Mouse (Mus musculus): Measurements from ENCODE around the gene Hcfc1r1. TPM values are rescaled to one million over a fixed set of nuclear protein-coding genes. Genes with fewer than 3 reads are reported as not detected.
A peak's percentile ranks its signal among the peaks of the same experiment; 100 is the strongest.

Gene Hcfc1r1
- polyA plus RNA-seq, 1 experiment from 2014 or later: 107 TPM

DNA sequence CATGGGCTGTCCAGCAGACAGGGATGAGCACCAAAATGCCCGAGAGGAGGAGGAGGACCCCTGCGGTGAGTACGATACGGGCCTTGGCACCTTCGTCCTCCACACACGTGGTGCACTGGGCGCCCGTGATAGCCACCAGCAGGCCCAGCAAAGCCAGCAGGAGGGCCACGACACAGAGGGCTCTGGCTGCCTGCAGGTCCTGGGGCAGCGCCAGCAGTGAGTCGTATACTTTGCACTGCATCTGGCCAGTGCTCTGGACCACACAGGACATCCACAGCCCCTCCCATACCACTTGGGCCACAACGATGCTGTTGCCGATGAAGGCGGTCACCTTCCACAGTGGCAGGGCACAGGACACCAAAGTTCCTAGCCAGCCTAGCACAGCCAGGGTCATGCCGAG lies 9.8 kb downstream of the Hcfc1r1 start:
- no peak overlapping the region for H3K4me3 ChIP-seq (ENCODE audit: low read depth, low read length)

DNA sequence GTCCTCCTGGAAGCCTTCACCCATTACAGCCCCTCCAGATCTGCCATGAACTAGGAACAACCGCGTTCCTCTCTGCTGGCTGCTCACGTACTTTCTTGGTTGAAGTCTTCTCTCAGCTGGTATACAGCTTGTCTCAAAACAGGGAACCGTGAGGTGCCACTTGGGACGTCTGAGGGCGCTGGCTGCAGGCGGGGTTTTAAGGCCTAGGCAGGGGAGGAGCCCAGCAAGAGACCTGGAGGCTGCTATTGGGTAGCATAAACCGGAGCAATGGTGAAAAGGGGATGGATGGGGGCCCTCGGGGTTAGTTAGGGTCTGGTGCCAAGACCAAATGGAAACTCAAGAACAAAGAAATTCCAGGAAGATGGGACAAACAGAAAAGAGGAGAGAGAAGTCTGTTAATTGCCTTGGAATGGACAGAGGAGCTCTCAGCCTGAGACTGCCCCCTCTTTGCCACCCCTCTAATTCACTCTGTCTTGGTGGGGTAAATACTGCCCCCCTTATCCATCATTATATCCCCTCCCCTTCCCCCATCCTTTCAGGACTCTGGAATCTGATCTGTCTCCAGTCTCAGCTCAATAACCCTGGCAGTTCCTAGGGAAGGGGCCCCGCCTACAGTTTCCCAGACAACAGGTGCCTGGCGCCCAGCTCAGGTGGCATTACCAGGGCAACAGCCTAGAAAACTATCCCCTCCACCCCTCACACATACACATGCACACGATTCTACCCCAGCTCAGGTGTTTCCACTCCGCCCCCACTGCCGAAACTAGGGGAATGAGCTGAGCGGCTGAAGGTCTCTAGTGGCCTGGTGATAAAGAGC lies 10.7 kb downstream of the Hcfc1r1 start, which contains the start of gene Cldn9:
Gene Cldn9 (minus strand): TSS at position 171 of the 817 bp plus-strand sequence.
- Histone ChIP-seq H3K27me3 (replicated peaks; ENCODE audit: insufficient read depth, low read length) (peaks cover 14% of the 10 kb centered on the region; the same call in 1 of the 2 replicates), H3K9ac (replicated peaks; ENCODE audit: low read depth) (no peak within 1 kb of the TSS), H3K9me3 (ENCODE audit: low read length) (no peaks in the 10 kb centered on the region), H3K4me2 (replicated peaks; ENCODE audit: low read depth, low read length) (no peak within 1 kb of the TSS), H3K4me3 (ENCODE audit: low read depth, low read length) (no peak within 1 kb of the TSS), H3K4me1 (ENCODE audit: insufficient read depth, low read depth, low read length) (no peaks in the 10 kb centered on the region), H3K36me3 (ENCODE audit: insufficient read depth, low read length) (no peaks in the 10 kb centered on the region), H3K27ac (ENCODE audit: low read length) (no peak within 1 kb of the TSS)
- ATAC-seq (0 out of 2 replicates have a peak, but pooled peaks have one; percentile 25), DNase-seq (ENCODE audit: low spot score) (no peak)
- whole genome bisulfite sequencing: 20% methylated on average over 15 of the region's 15 CpGs
- TF ChIP-seq EP300 (IDR thresholded peaks at IDR 0.05) (no peak), CTCF (IDR thresholded peaks at IDR 0.05) (no peak)

More for the DNA sequence above, 9.8 kb downstream of the Hcfc1r1 start:
- Histone ChIP-seq H3K4me1 (ENCODE audit: insufficient read depth, low read depth, low read length) (no peaks in the 10 kb centered on the region), H3K36me3 (ENCODE audit: insufficient read depth, low read length) (no peaks in the 10 kb centered on the region), H3K27me3 (replicated peaks; ENCODE audit: insufficient read depth, low read length) (peaks cover 14% of the 10 kb centered on the region; the same call in 1 of the 2 replicates), H3K4me2 (replicated peaks; ENCODE audit: low read depth, low read length) (no peak overlapping the region), H3K9ac (replicated peaks; ENCODE audit: low read depth) (no peak overlapping the region), H3K27ac (ENCODE audit: low read length) (no peak overlapping the region), H3K9me3 (ENCODE audit: low read length) (no peaks in the 10 kb centered on the region)
- WGBS: 11% methylated on average over 15 of the region's 15 CpGs
- DNase-seq (ENCODE audit: low spot score) (no peak), ATAC-seq (no peak)
- TF ChIP-seq CTCF (IDR thresholded peaks at IDR 0.05): no peak
- no peak for TF ChIP-seq EP300 (IDR thresholded peaks at IDR 0.05)

DNA sequence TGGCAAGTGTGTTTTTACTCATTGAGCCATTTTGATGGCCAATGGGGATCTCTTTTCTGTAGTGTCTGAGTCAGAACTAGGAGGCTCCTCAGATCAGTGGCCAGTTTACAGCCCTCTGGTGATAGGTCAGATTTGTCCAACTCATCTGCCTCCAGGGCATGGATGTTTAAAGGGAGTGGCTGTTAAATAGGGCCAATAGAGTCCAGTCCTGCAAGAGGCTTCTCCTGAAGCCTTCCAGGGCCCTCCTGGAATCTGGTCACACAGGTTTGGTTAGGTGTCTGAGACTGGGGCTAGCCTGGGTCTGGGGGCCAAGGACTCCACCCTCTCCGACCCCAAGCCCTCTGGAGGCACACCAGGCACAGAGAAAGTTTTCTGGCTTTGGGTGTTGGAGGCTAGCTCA lies 21.1 kb downstream of the Hcfc1r1 start:
- no peak for TF ChIP-seq EP300 (IDR thresholded peaks at IDR 0.05)
- TF ChIP-seq CTCF (IDR thresholded peaks at IDR 0.05): no peak
- Histone ChIP-seq H3K4me3 (ENCODE audit: low read depth, low read length) (no peak overlapping the region), H3K27ac (ENCODE audit: low read length) (no peak overlapping the region), H3K4me1 (ENCODE audit: insufficient read depth, low read depth, low read length) (no peaks in the 10 kb centered on the region), H3K9ac (replicated peaks; ENCODE audit: low read depth) (no peak overlapping the region), H3K9me3 (ENCODE audit: low read length) (no peaks in the 10 kb centered on the region), H3K27me3 (replicated peaks; ENCODE audit: insufficient read depth, low read length) (no peaks in the 10 kb centered on the region), H3K36me3 (ENCODE audit: insufficient read depth, low read length) (no peaks in the 10 kb centered on the region), H3K4me2 (replicated peaks; ENCODE audit: low read depth, low read length) (no peak overlapping the region)
- DNase-seq (ENCODE audit: low spot score) (no peak), ATAC-seq (no peak)
- 52% methylated on average over 1 of the region's 1 CpGs for whole genome bisulfite sequencing

DNA sequence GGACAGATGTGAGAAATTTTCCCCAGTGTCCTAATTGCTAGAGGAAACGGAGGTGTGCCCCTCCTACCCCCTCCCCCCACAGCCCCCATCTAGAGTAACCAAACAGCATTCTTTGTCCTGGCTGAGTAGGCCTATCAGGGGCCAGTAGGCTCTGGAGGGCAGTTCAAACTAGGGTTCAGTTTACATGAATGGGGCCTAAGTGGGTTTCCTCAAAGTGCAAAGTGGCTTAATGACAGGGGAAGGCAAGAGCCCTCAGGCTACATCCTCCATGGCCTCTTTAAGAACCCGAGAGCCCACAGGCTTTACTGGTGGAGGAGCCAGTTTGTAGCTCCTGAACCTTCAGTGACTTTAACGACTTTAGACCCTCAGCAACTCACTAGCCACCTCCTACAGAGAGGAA lies 22.4 kb downstream of the Hcfc1r1 start:
- no peaks in the 10 kb centered on the region for H3K4me1 ChIP-seq (ENCODE audit: insufficient read depth, low read depth, low read length)
- no peak overlapping the region for H3K4me2 ChIP-seq (replicated peaks; ENCODE audit: low read depth, low read length)
- ATAC-seq: no peak
- no peak overlapping the region for H3K4me3 ChIP-seq (ENCODE audit: low read depth, low read length)
- DNase-seq (ENCODE audit: low spot score): no peak
- H3K9ac ChIP-seq (replicated peaks; ENCODE audit: low read depth): no peak overlapping the region
- no peaks in the 10 kb centered on the region for H3K36me3 ChIP-seq (ENCODE audit: insufficient read depth, low read length)
- no peak overlapping the region for H3K27ac ChIP-seq (ENCODE audit: low read length)
- TF ChIP-seq CTCF (IDR thresholded peaks at IDR 0.05) (no peak), EP300 (IDR thresholded peaks at IDR 0.05) (no peak)
- no peaks in the 10 kb centered on the region for H3K9me3 ChIP-seq (ENCODE audit: low read length)
- 12% methylated on average over 3 of the region's 3 CpGs for WGBS
- H3K27me3 ChIP-seq (replicated peaks; ENCODE audit: insufficient read depth, low read length): no peaks in the 10 kb centered on the region

DNA sequence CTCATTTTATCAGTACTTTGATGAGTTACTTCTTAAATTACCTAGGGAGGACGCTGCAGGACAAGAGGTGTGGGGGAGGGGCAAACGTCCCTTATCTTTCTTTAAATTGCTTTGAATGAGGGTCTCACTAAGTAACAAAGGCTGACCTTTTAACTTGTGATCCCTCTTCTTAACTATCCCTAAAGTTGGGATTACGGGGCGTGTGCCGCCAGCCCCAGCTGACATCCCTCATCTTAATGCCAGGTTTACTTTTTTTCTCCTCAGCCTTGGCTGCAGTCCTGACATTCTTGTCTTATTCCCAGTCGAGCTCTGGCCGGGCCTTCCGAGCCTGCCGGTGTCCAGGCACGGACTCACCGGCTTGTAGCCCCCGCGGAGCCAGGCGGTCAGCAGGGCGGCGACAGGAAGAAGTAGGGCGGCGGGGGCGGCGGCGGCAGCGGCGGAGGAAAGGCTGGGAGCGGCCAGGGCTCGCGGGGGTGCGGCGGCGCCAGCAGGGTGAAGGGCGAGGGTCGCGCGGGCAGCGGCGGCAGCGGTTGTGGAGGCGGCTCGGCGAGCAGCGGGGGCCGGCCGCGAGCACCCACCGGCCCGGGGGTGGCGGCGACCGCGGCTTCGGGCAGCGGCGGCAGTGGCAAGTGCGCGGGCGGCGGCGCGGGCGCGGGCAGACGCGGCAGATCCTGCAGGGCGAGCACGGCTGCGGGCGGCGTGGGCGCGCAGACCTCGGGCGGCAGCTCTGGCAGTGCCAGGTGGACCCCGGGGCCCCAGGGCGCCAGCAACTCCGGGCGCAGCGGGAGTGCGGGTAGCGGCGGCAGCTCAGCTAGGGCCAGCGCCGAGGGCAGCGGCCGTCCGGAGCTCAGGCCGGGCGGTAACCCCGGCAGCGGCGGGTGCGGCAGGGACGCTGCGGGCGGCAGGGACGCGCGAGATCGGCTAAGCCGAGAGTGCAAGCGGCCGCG lies 26.0 kb downstream of the Hcfc1r1 start:
- H3K4me1 ChIP-seq (ENCODE audit: insufficient read depth, low read depth, low read length): no peaks in the 10 kb centered on the region
- DNase-seq (ENCODE audit: low spot score): peak; percentile 49
- H3K27ac ChIP-seq (ENCODE audit: low read length): no peak overlapping the region
- H3K9ac ChIP-seq (replicated peaks; ENCODE audit: low read depth): peak overlapping the region; percentile 32; the same call in 1 of the 2 replicates
- H3K4me3 ChIP-seq (ENCODE audit: low read depth, low read length): peak overlapping the region; percentile 60
- TF ChIP-seq CTCF (IDR thresholded peaks at IDR 0.05) (no peak; the same call in 1 of the 2 replicates), EP300 (IDR thresholded peaks at IDR 0.05) (no peak)
- WGBS: 2% methylated on average over 67 of the region's 101 CpGs
- peak; percentile 56 for ATAC-seq
- H3K27me3 ChIP-seq (replicated peaks; ENCODE audit: insufficient read depth, low read length): no peaks in the 10 kb centered on the region
- no peaks in the 10 kb centered on the region for H3K36me3 ChIP-seq (ENCODE audit: insufficient read depth, low read length)
- H3K4me2 ChIP-seq (replicated peaks; ENCODE audit: low read depth, low read length): peak overlapping the region; percentile 100
- H3K9me3 ChIP-seq (ENCODE audit: low read length): no peaks in the 10 kb centered on the region

DNA sequence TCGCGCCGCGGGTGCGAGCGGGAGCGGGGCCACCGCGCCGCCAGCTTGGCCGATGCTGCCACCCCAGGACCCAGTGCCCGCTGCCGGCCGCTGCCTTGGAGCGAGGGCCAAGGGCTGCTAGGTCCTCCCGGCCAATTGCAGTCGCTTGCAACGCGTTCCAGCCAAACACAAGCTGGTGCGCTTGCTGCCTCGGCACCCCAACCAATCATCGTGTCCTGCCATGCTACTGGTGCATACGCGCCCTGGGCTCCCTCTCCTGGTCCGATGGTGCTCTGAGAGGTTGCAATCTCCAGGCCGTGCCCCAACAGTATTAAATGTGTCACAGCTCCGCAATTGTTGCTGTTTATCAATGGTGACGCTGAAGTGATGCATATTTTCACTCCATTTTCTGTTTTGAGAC lies 26.7 kb downstream of the Hcfc1r1 start:
- no peak overlapping the region for H3K9ac ChIP-seq (replicated peaks; ENCODE audit: low read depth)
- H3K4me3 ChIP-seq (ENCODE audit: low read depth, low read length): peak overlapping the region; percentile 60
- TF ChIP-seq EP300 (IDR thresholded peaks at IDR 0.05): no peak
- peak; percentile 93 for TF ChIP-seq CTCF (IDR thresholded peaks at IDR 0.05)
- H3K36me3 ChIP-seq (ENCODE audit: insufficient read depth, low read length): no peaks in the 10 kb centered on the region
- H3K4me1 ChIP-seq (ENCODE audit: insufficient read depth, low read depth, low read length): no peaks in the 10 kb centered on the region
- H3K27me3 ChIP-seq (replicated peaks; ENCODE audit: insufficient read depth, low read length): no peaks in the 10 kb centered on the region
- no peaks in the 10 kb centered on the region for H3K9me3 ChIP-seq (ENCODE audit: low read length)
- peak; percentile 99 for ATAC-seq
- peak overlapping the region; percentile 100 for H3K4me2 ChIP-seq (replicated peaks; ENCODE audit: low read depth, low read length)
- peak; percentile 95 for DNase-seq (ENCODE audit: low spot score)
- 2% methylated on average over 20 of the region's 28 CpGs for WGBS
- H3K27ac ChIP-seq (ENCODE audit: low read length): no peak overlapping the region

Measured in lung, postnatal 0 days (tissue).